Mouse (Mus musculus): Measurements from ENCODE around the gene Angel2.

- TF ChIP-seq CTCF (IDR thresholded peaks at IDR 0.05) (no peak), EP300 (IDR thresholded peaks at IDR 0.05) (no peak)
Measured at GRCm38 (mm10) chr1:190962760-190963159, 37.8 kb downstream of the Angel2 start.
